Mouse (Mus musculus): ENCODE measurements around the gene Trappc12. TPM values are rescaled to one million over a fixed set of nuclear protein-coding genes. Genes with fewer than 3 reads are reported as not detected.

The Trappc12 gene
- polyA plus RNA-seq, 1 experiment from 2014 or later: 16.7 TPM

DNA sequence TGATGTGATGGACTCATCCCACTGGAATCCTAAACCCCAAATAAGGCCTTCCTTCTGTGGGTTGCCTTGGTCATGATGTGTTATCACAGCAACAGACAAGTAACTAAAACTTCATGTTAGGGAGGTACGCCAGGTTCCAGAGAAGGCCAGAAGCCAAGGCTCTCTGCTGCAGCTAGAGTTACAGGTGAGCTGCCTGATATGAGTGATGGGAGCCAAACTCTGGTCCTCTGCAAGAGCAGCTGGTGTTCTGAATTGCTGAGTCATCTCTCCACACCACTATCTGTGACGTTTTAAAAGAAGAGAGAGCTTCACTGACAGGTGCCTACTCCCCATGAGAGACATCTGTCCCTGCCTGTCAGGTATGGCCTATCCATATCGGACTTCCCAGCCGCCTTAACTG lies 87.6 kb downstream of the Trappc12 start:
- Histone ChIP-seq H3K9me3 (replicated peaks; ENCODE audit: control insufficient read depth, low read length) (no peaks in the 10 kb centered on the region), H3K36me3 (ENCODE audit: control insufficient read depth, insufficient read depth) (no peaks in the 10 kb centered on the region), H3K9ac (ENCODE audit: low read depth, low read length) (no peak overlapping the region), H3K27ac (ENCODE audit: low read length) (no peak overlapping the region), H3K27me3 (ENCODE audit: control insufficient read depth, insufficient read depth, low read depth, low read length) (no peaks in the 10 kb centered on the region), H3K4me1 (ENCODE audit: control insufficient read depth, low read depth, low read length) (peaks cover 9% of the 10 kb centered on the region), H3K4me3 (ENCODE audit: low read depth, low read length) (no peak overlapping the region), H3K4me2 (ENCODE audit: low read depth, low read length) (no peak overlapping the region)
- WGBS (ENCODE audit: insufficient replicate concordance): 62% methylated on average over 4 of the region's 4 CpGs
- no peak for ATAC-seq (ENCODE audit: low read depth)

DNA sequence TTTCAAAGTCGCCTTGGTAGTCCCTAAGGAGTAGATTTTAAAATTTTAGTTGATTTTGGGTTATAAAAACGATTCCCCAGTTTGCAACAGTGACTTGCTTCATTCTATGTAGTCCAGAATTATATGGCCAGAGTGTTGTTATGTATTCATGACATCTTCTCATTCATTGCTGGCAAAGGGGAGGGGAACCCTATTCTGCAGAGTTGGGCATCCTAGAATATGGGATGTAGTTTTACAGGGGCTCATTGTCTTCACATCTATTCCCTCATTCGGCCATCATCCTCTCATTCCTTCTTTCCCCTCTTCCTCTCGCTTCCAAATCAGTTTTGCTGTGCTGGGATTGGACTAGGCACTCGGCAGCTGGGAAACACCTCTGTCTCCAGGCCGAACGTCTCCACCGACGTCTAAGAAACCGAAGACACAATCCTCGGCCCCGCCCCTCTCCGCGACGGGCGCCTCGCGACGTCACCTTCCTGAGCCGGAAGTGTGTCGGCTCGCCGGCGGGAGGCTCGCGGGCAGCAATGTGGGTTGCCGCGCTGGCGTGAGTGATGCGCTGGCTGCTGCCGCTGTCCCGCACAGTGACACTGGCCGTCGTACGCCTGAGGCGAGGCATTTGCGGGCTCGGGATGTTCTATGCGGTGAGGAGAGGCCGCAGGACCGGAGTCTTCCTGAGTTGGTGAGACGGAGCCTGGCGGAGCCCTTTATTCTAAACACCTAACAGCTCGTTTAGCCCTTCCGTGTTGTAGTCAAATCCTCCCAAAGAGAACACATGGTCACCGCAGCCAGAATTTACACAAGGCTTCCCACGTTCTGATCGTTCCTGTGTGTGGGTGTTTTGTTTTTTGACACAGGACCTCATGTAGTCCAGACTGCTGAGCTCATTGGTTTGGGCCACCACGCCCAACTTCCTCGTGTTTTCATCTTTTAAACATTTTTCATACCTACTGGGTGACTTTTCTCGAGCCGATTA lies 100.8 kb downstream of the Trappc12 start, which contains the start of gene Rnaseh1:
TSS of gene Rnaseh1 (plus strand) at position 462 of the 970 bp plus-strand sequence.
- H3K9me3 ChIP-seq (replicated peaks; ENCODE audit: control insufficient read depth, low read length): no peaks in the 10 kb centered on the region
- H3K9ac ChIP-seq (ENCODE audit: low read depth, low read length): peak within 1 kb of the TSS; percentile 78
- peak; percentile 92 for ATAC-seq (ENCODE audit: low read depth)
- peak within 1 kb of the TSS; percentile 84 for H3K4me2 ChIP-seq (ENCODE audit: low read depth, low read length)
- H3K4me1 ChIP-seq (ENCODE audit: control insufficient read depth, low read depth, low read length): peaks cover 10% of the 10 kb centered on the region
- H3K27me3 ChIP-seq (ENCODE audit: control insufficient read depth, insufficient read depth, low read depth, low read length): no peaks in the 10 kb centered on the region
- peaks cover under 1% of the 10 kb centered on the region; the same call in 1 of the 2 replicates for H3K36me3 ChIP-seq (ENCODE audit: control insufficient read depth, insufficient read depth)
- H3K27ac ChIP-seq (ENCODE audit: low read length): peak within 1 kb of the TSS; percentile 65; the same call in 1 of the 2 replicates
- 2% methylated on average over 52 of the region's 52 CpGs for WGBS (ENCODE audit: insufficient replicate concordance)
- peak within 1 kb of the TSS; percentile 85 for H3K4me3 ChIP-seq (ENCODE audit: low read depth, low read length)

Small RNA genes within 50 kb of the gene (microRNA-seq; reads per million reads assigned to microRNA genes)
- not detected for gene Mir6937

Other genes starting within 250 kb of the Trappc12 start
- not detected in 2 replicates for gene Dcdc2c, start 198.1 kb downstream of the Trappc12 start, polyA plus RNA-seq (2015; fragmentation: Nextera tagmentation; extraction: Ambion mirVana)
- not detected in 2 replicates for gene Allc, start 167.9 kb downstream of the Trappc12 start, polyA plus RNA-seq (2015; fragmentation: Nextera tagmentation; extraction: Ambion mirVana)
- 15.8 and 17.6 TPM in 2 replicates for gene Colec11, start 127.1 kb downstream of the Trappc12 start, polyA plus RNA-seq (2015; fragmentation: Nextera tagmentation; extraction: Ambion mirVana)
- gene Rps7, start 114.5 kb downstream of the Trappc12 start, polyA plus RNA-seq (2015; fragmentation: Nextera tagmentation; extraction: Ambion mirVana): 287 and 343 TPM in 2 replicates
- 10.1 and 10.5 TPM in 2 replicates for gene Rnaseh1, start 100.9 kb downstream of the Trappc12 start, polyA plus RNA-seq (2015; fragmentation: Nextera tagmentation; extraction: Ambion mirVana)
- 58.3 and 64.1 TPM in 2 replicates for gene Adi1, start 75.2 kb downstream of the Trappc12 start, polyA plus RNA-seq (2015; fragmentation: Nextera tagmentation; extraction: Ambion mirVana)
- gene Eipr1, start 1.3 kb upstream of the Trappc12 start, polyA plus RNA-seq (2015; fragmentation: Nextera tagmentation; extraction: Ambion mirVana): 24.5 and 25.5 TPM in 2 replicates